Mouse (Mus musculus) neural tube, embryonic 14.5 days (tissue): ENCODE results near the gene Rapgefl1. TPM values are rescaled to one million over a fixed set of nuclear protein-coding genes. Genes with fewer than 3 reads are reported as not detected.
A peak's percentile ranks its signal among the peaks of the same experiment; 100 is the strongest.

Experiments used
- ATAC-seq: fragments of 200-750 bp; cut with Nextera tagmentation; 2 replicates; pipeline ENCODE4 v1.8.0; 2017; ENCODE audit warnings: low read depth, mild to moderate bottlenecking, moderate TSS enrichment, moderate library complexity
- H3K27ac ChIP-seq: fragments of 300-500 bp; sonication (generic); 2 replicates; pipeline ENCODE4 v1.5.1; 2014; ENCODE audit warnings: low read depth, mild to moderate bottlenecking, control low read depth, low read length, moderate library complexity, mixed read lengths
- H3K27me3 ChIP-seq: fragments of 300-500 bp; sonication (generic); 2 replicates; pipeline ENCODE4 v1.6.1; 2014; ENCODE audit warnings: low read length; ENCODE audit not compliant: control insufficient read depth, insufficient read depth
- H3K36me3 ChIP-seq: fragments of 300-500 bp; sonication (generic); 2 replicates; pipeline ENCODE4 v1.6.1; 2014; ENCODE audit warnings: low read length, mixed read lengths; ENCODE audit not compliant: control insufficient read depth, insufficient read depth
- H3K4me1 ChIP-seq: fragments of 300-500 bp; sonication (generic); 2 replicates; pipeline ENCODE4 v1.6.1; 2014; ENCODE audit warnings: low read length; ENCODE audit not compliant: control insufficient read depth, insufficient read depth
- H3K4me2 ChIP-seq: fragments of 300-500 bp; sonication (generic); 2 replicates; pipeline ENCODE4 v1.6.1; 2014; ENCODE audit warnings: mild to moderate bottlenecking, low read depth, low read length, control low read depth
- H3K4me3 ChIP-seq: fragments of 300-500 bp; sonication (generic); 2 replicates; pipeline ENCODE4 v1.5.1; 2014; ENCODE audit warnings: low read depth, low read length, control low read depth, mixed read lengths
- H3K9ac ChIP-seq: fragments of 300-500 bp; sonication (generic); replicated peaks from 2 replicates; pipeline ENCODE4 v1.6.1; 2014; ENCODE audit warnings: low read depth, mild to moderate bottlenecking, control low read depth, low read length, mixed read lengths
- H3K9me3 ChIP-seq: fragments of 300-500 bp; sonication (generic); 2 replicates; pipeline ENCODE4 v1.6.1; 2016; ENCODE audit warnings: low read length; ENCODE audit not compliant: control insufficient read depth
- WGBS: fragments of 180-500 bp; shearing (Covaris S2); extraction: QIAGEN DNeasy Blood & Tissue Kit; methylation state at CpG from one replicate; pipeline ENCODE4 v1.1.7; 2014; 5-methylcytosine and 5-hydroxymethylcytosine counted together
- polyA plus RNA-seq: library from polyadenylated mRNA; unstranded; fragments of >200 nt; fragmentation: Nextera tagmentation; extraction: Ambion mirVana; gene quantifications from 2 replicates; pipeline ENCODE4 v1.2.1, GENCODE M21; 2014

Gene Rapgefl1
- polyA plus RNA-seq, 1 experiment from 2014 or later = 18.6 TPM

- H3K4me1 ChIP-seq = peaks cover 6% of the 10 kb centered on the region; the same call in 1 of the 2 replicates
- 60% methylated on average over 9 of the region's 10 CpGs for WGBS
- H3K36me3 ChIP-seq = no peaks in the 10 kb centered on the region
- H3K4me3 ChIP-seq = no peak overlapping the region
- H3K9ac ChIP-seq = no peak overlapping the region
- no peak overlapping the region for H3K4me2 ChIP-seq
- H3K27ac ChIP-seq = no peak overlapping the region
- ATAC-seq = no peak
- no peaks in the 10 kb centered on the region for H3K27me3 ChIP-seq
- no peaks in the 10 kb centered on the region for H3K9me3 ChIP-seq
Measured at GRCm38 (mm10) chr11:98839897-98840296, 3.3 kb downstream of the Rapgefl1 start.

- Histone ChIP-seq H3K9ac (no peak overlapping the region; the same call in 1 of the 2 replicates), H3K4me2 (no peak overlapping the region), H3K9me3 (no peaks in the 10 kb centered on the region), H3K4me1 (peaks cover 7% of the 10 kb centered on the region), H3K4me3 (no peak overlapping the region), H3K36me3 (no peaks in the 10 kb centered on the region), H3K27ac (no peak overlapping the region), H3K27me3 (no peaks in the 10 kb centered on the region)
- 57% methylated on average over 13 of the region's 13 CpGs for WGBS
- ATAC-seq = no peak
Measured at GRCm38 (mm10) chr11:98846016-98846415, 9.4 kb downstream of the Rapgefl1 start.

- Histone ChIP-seq H3K9me3 (no peaks in the 10 kb centered on the region), H3K9ac (no peak overlapping the region), H3K36me3 (no peaks in the 10 kb centered on the region), H3K4me2 (no peak overlapping the region), H3K4me3 (no peak overlapping the region), H3K27ac (no peak overlapping the region), H3K27me3 (no peaks in the 10 kb centered on the region), H3K4me1 (peaks cover 7% of the 10 kb centered on the region)
- no peak for ATAC-seq
- 76% methylated on average over 19 of the region's 19 CpGs for WGBS
Measured at GRCm38 (mm10) chr11:98846865-98847604, 10.4 kb downstream of the Rapgefl1 start.

- no peak overlapping the region for H3K4me3 ChIP-seq
- H3K27me3 ChIP-seq = no peaks in the 10 kb centered on the region
- H3K9me3 ChIP-seq = no peaks in the 10 kb centered on the region
- no peak for ATAC-seq
- H3K36me3 ChIP-seq = no peaks in the 10 kb centered on the region
- WGBS = 6% methylated on average over 19 of the region's 19 CpGs
- H3K27ac ChIP-seq = no peak overlapping the region
- H3K4me1 ChIP-seq = peaks cover 7% of the 10 kb centered on the region
- H3K4me2 ChIP-seq = no peak overlapping the region; the same call in 1 of the 2 replicates
- no peak overlapping the region for H3K9ac ChIP-seq
Measured at GRCm38 (mm10) chr11:98849196-98849894, 12.8 kb downstream of the Rapgefl1 start.

GRCm38 (mm10) chr11:98850100-98851093 lies 13.8 kb downstream of the Rapgefl1 start:
- H3K27ac ChIP-seq = no peak overlapping the region
- no peaks in the 10 kb centered on the region for H3K9me3 ChIP-seq
- peaks cover 7% of the 10 kb centered on the region for H3K4me1 ChIP-seq
- H3K36me3 ChIP-seq = no peaks in the 10 kb centered on the region
- peak overlapping the region; percentile 37 for H3K4me2 ChIP-seq
- no peaks in the 10 kb centered on the region for H3K27me3 ChIP-seq
- ATAC-seq = peak; percentile 76
- H3K4me3 ChIP-seq = peak overlapping the region; percentile 2; the same call in 1 of the 2 replicates
- no peak overlapping the region for H3K9ac ChIP-seq
- WGBS = 53% methylated on average over 26 of the region's 26 CpGs

GRCm38 (mm10) chr11:98854116-98854515 lies 17.5 kb downstream of the Rapgefl1 start:
- H3K27me3 ChIP-seq = no peaks in the 10 kb centered on the region
- no peak overlapping the region for H3K4me3 ChIP-seq
- no peaks in the 10 kb centered on the region for H3K9me3 ChIP-seq
- no peak overlapping the region for H3K27ac ChIP-seq
- 92% methylated on average over 8 of the region's 8 CpGs for WGBS
- no peaks in the 10 kb centered on the region for H3K36me3 ChIP-seq
- peaks cover 7% of the 10 kb centered on the region for H3K4me1 ChIP-seq
- no peak overlapping the region for H3K9ac ChIP-seq
- ATAC-seq = no peak
- no peak overlapping the region for H3K4me2 ChIP-seq

GRCm38 (mm10) chr11:98854659-98855058 lies 18.1 kb downstream of the Rapgefl1 start:
- peaks cover 3% of the 10 kb centered on the region for H3K4me1 ChIP-seq
- H3K27ac ChIP-seq = no peak overlapping the region
- H3K9ac ChIP-seq = no peak overlapping the region
- no peaks in the 10 kb centered on the region for H3K27me3 ChIP-seq
- WGBS = 95% methylated on average over 2 of the region's 2 CpGs
- H3K36me3 ChIP-seq = no peaks in the 10 kb centered on the region
- H3K4me3 ChIP-seq = no peak overlapping the region
- H3K4me2 ChIP-seq = no peak overlapping the region
- no peaks in the 10 kb centered on the region for H3K9me3 ChIP-seq
- no peak for ATAC-seq

GRCm38 (mm10) chr11:98858759-98859731 lies 22.5 kb downstream of the Rapgefl1 start:
- no peak overlapping the region for H3K4me2 ChIP-seq
- no peak overlapping the region for H3K27ac ChIP-seq
- ATAC-seq = no peak
- 35% methylated on average over 14 of the region's 14 CpGs for WGBS
- no peaks in the 10 kb centered on the region for H3K36me3 ChIP-seq
- H3K4me1 ChIP-seq = peaks cover 5% of the 10 kb centered on the region; the same call in 1 of the 2 replicates
- H3K9me3 ChIP-seq = no peaks in the 10 kb centered on the region
- no peak overlapping the region for H3K9ac ChIP-seq
- no peaks in the 10 kb centered on the region for H3K27me3 ChIP-seq
- no peak overlapping the region for H3K4me3 ChIP-seq
